Mouse (Mus musculus) G1E (cell line): ENCODE results near the gene Cd200r4. TPM values are rescaled to one million over a fixed set of nuclear protein-coding genes. Genes with fewer than 3 reads are reported as not detected.

Experiments used
- ATAC-seq: 2 replicates; pipeline ENCODE4 v1.8.0; 2016; ENCODE audit warnings: mild to moderate bottlenecking; ENCODE audit not compliant: insufficient number of reproducible peaks, poor library complexity, low FRiP score, severe bottlenecking; ENCODE audit errors: extremely low read depth
- DNase-seq: peaks from one replicate; pipeline ENCODE4 v3.0.0; 2012; ENCODE audit warnings: low spot score
- H3K27me3 ChIP-seq: 2 replicates; pipeline ENCODE4 v1.6.1; 2012; ENCODE audit warnings: mild to moderate bottlenecking, low read length, inconsistent platforms; ENCODE audit not compliant: insufficient read depth
- H3K36me3 ChIP-seq: replicated peaks from 2 replicates; pipeline ENCODE3; 2012; ENCODE audit warnings: mild to moderate bottlenecking, inconsistent platforms
- H3K4me1 ChIP-seq: 2 replicates; pipeline ENCODE4 v1.6.1; 2012; ENCODE audit warnings: low read depth, low read length, inconsistent platforms, mixed read lengths; ENCODE audit not compliant: insufficient read depth
- H3K4me3 ChIP-seq: 2 replicates; pipeline ENCODE4 v1.5.1; 2012; ENCODE audit warnings: low read depth, mild to moderate bottlenecking, inconsistent platforms, low read length, moderate library complexity, mixed read lengths
- H3K9me3 ChIP-seq: replicated peaks from 2 replicates; pipeline ENCODE4 v1.6.1; 2012; ENCODE audit warnings: inconsistent platforms
- CTCF ChIP-seq: IDR thresholded peaks from 2 replicates; pipeline ENCODE4 v1.5.1; 2012; ENCODE audit warnings: low read depth, low read length, inconsistent platforms, mixed read lengths
- GATA1 ChIP-seq: IDR thresholded peaks from 2 replicates; pipeline ENCODE4 v1.6.1; 2012; ENCODE audit warnings: borderline replicate concordance, low read length, inconsistent platforms, mixed read lengths
- GATA2 ChIP-seq: IDR thresholded peaks from 2 replicates; pipeline ENCODE4 v1.6.1; 2012; ENCODE audit warnings: low read depth, low read length, inconsistent platforms, borderline replicate concordance
- POLR2AphosphoS5 ChIP-seq: IDR thresholded peaks from 2 replicates; pipeline ENCODE4 v1.6.1; 2012; ENCODE audit warnings: low read depth, low read length, inconsistent platforms; ENCODE audit not compliant: insufficient replicate concordance
- TAL1 ChIP-seq: conservative IDR thresholded peaks from 2 replicates; pipeline ENCODE4 v1.6.1; 2012; ENCODE audit warnings: low read depth, low read length, inconsistent platforms, mixed read lengths
- polyA plus RNA-seq: library from polyadenylated mRNA; stranded (reverse); fragments of >175 nt; gene quantifications from 2 replicates; pipeline ENCODE4 v1.2.3, GENCODE M21; 2012
- total RNA-seq, 2 experiments: library from RNA; stranded (forward) in 1 of 2; stranded (reverse) in 1 of 2; fragments of 200-1000 nt in 1 of 2; fragments of >200 nt in 1 of 2; fragmentation: Nextera tagmentation in 1 of 2; gene quantifications; 2 replicates each; pipeline ENCODE4 v1.2.3; 2014 to 2017

Gene Cd200r4
- total and polyA plus RNA-seq, 3 experiments, result 0.03 to 28.4 (median 3.7) TPM

GRCm38 (mm10) chr16:44772577-44772976, 39.0 kb upstream of the Cd200r4 start:
- ATAC-seq (peak; percentile 52), DNase-seq (no peak)
- no peaks in the 10 kb centered on the region for H3K27me3 ChIP-seq
- peaks cover 18% of the 10 kb centered on the region for H3K4me1 ChIP-seq
- TF ChIP-seq CTCF (no peak), GATA1 (no peak), TAL1 (no peak), POLR2AphosphoS5 (no peak), GATA2 (no peak)
- no peaks in the 10 kb centered on the region for H3K36me3 ChIP-seq
- H3K9me3 ChIP-seq, result no peaks in the 10 kb centered on the region
- H3K4me3 ChIP-seq, result no peak overlapping the region

- Histone ChIP-seq H3K9me3 (no peaks in the 10 kb centered on the region), H3K4me1 (peaks cover 22% of the 10 kb centered on the region), H3K4me3 (no peak overlapping the region), H3K36me3 (no peaks in the 10 kb centered on the region), H3K27me3 (no peaks in the 10 kb centered on the region)
- 0 out of 2 replicates have a peak, but pooled peaks have one; percentile 22 for ATAC-seq
- no peak for DNase-seq
- TF ChIP-seq CTCF, result no peak
- no peak for TF ChIP-seq GATA1
- TF ChIP-seq GATA2, result no peak
- TF ChIP-seq POLR2AphosphoS5, result no peak
- TF ChIP-seq TAL1, result no peak
Measured at GRCm38 (mm10) chr16:44773673-44774072, 37.9 kb upstream of the Cd200r4 start.

- TF ChIP-seq CTCF, result no peak
- TF ChIP-seq TAL1, result no peak
- TF ChIP-seq GATA2, result no peak
- TF ChIP-seq POLR2AphosphoS5, result no peak
- TF ChIP-seq GATA1, result no peak
- no peak for DNase-seq
- Histone ChIP-seq H3K4me1 (peaks cover 21% of the 10 kb centered on the region), H3K4me3 (no peak overlapping the region), H3K27me3 (no peaks in the 10 kb centered on the region), H3K36me3 (no peaks in the 10 kb centered on the region), H3K9me3 (no peaks in the 10 kb centered on the region)
- ATAC-seq, result no peak
Measured at GRCm38 (mm10) chr16:44774201-44774600, 37.3 kb upstream of the Cd200r4 start.

- TF ChIP-seq POLR2AphosphoS5, result no peak
- no peak for TF ChIP-seq GATA2
- no peak for TF ChIP-seq GATA1
- TF ChIP-seq CTCF, result no peak
- no peak for TF ChIP-seq TAL1
- peak; percentile 92 for ATAC-seq
- Histone ChIP-seq H3K4me3 (no peak overlapping the region), H3K27me3 (no peaks in the 10 kb centered on the region), H3K9me3 (no peaks in the 10 kb centered on the region), H3K4me1 (peaks cover 17% of the 10 kb centered on the region), H3K36me3 (no peaks in the 10 kb centered on the region)
- DNase-seq, result no peak
Measured at GRCm38 (mm10) chr16:44778538-44779147, 32.9 kb upstream of the Cd200r4 start.

- Histone ChIP-seq H3K27me3 (no peaks in the 10 kb centered on the region), H3K4me3 (no peak overlapping the region), H3K4me1 (peaks cover 14% of the 10 kb centered on the region; the same call in 1 of the 2 replicates), H3K36me3 (no peaks in the 10 kb centered on the region), H3K9me3 (no peaks in the 10 kb centered on the region)
- no peak for DNase-seq
- ATAC-seq, result no peak
- no peak for TF ChIP-seq GATA2
- TF ChIP-seq TAL1, result no peak
- TF ChIP-seq CTCF, result no peak
- TF ChIP-seq POLR2AphosphoS5, result no peak
- no peak for TF ChIP-seq GATA1
Measured at GRCm38 (mm10) chr16:44779494-44779893, 32.0 kb upstream of the Cd200r4 start.

- DNase-seq (no peak), ATAC-seq (no peak)
- H3K4me1 ChIP-seq, result peaks cover 14% of the 10 kb centered on the region; the same call in 1 of the 2 replicates
- no peaks in the 10 kb centered on the region for H3K27me3 ChIP-seq
- no peak for TF ChIP-seq GATA2
- TF ChIP-seq TAL1, result no peak
- no peak for TF ChIP-seq POLR2AphosphoS5
- TF ChIP-seq GATA1, result no peak
- TF ChIP-seq CTCF, result no peak
- H3K9me3 ChIP-seq, result no peaks in the 10 kb centered on the region
- no peak overlapping the region for H3K4me3 ChIP-seq
- H3K36me3 ChIP-seq, result no peaks in the 10 kb centered on the region
Measured at GRCm38 (mm10) chr16:44780751-44781150, 30.8 kb upstream of the Cd200r4 start.
